Mouse (Mus musculus) ES-E14 (cell line): Measurements from ENCODE around the gene Psmc1. TPM values are rescaled to one million over a fixed set of nuclear protein-coding genes. Genes with fewer than 3 reads are reported as not detected.

Experiments used
- DNase-seq: peaks from one replicate; pipeline ENCODE4 v3.0.0-alpha.2; 2013; ENCODE audit warnings: low read depth, low spot score
- H3K27ac ChIP-seq: 2 replicates; pipeline ENCODE4 v1.5.1; 2012; ENCODE audit warnings: low read depth, mild to moderate bottlenecking, low read length, moderate library complexity, mixed read lengths; ENCODE audit not compliant: poor library complexity, insufficient read depth, severe bottlenecking
- H3K36me3 ChIP-seq: 2 replicates; pipeline ENCODE4 v1.6.1; 2012; ENCODE audit warnings: mild to moderate bottlenecking, low read length, moderate library complexity, mixed read lengths; ENCODE audit not compliant: control insufficient read depth, poor library complexity, insufficient read depth, severe bottlenecking
- H3K4me1 ChIP-seq, 2 experiments: fragments of 150-350 bp in 1 of 2; sonication (generic) in 1 of 2; 2 replicates each; pipeline ENCODE4 v1.6.1; 2012; ENCODE audit warnings: low read length in 2 of 2, mild to moderate bottlenecking in 1 of 2, mixed read lengths in 1 of 2; ENCODE audit not compliant: control insufficient read depth in 2 of 2, insufficient read depth in 2 of 2, poor library complexity in 1 of 2
- H3K4me3 ChIP-seq, 2 experiments: fragments of 150-350 bp in 1 of 2; sonication (generic) in 1 of 2; 2 replicates each; pipeline ENCODE4 v1.5.1; 2012; ENCODE audit warnings: low read length in 2 of 2, low read depth in 1 of 2, mild to moderate bottlenecking in 1 of 2, mixed read lengths in 1 of 2; ENCODE audit not compliant: insufficient read depth in 1 of 2, poor library complexity in 1 of 2, severe bottlenecking in 1 of 2
- H3K9ac ChIP-seq: 2 replicates; pipeline ENCODE4 v1.6.1; 2012; ENCODE audit warnings: low read depth, mild to moderate bottlenecking, low read length, mixed read lengths; ENCODE audit not compliant: poor library complexity, insufficient read depth, severe bottlenecking
- H3K9me3 ChIP-seq: fragments of 150-350 bp; sonication (generic); 2 replicates; pipeline ENCODE4 v1.6.1; 2012; ENCODE audit warnings: low read depth, mild to moderate bottlenecking, low read length; ENCODE audit not compliant: control insufficient read depth, insufficient read depth
- CHD2 ChIP-seq: IDR thresholded peaks from 2 replicates; pipeline ENCODE4 v1.6.1; 2014; ENCODE audit warnings: mild to moderate bottlenecking, low read depth, low read length, inconsistent platforms
- HCFC1 ChIP-seq: IDR thresholded peaks from 2 replicates; pipeline ENCODE4 v1.6.1; 2012; ENCODE audit warnings: low read length, inconsistent platforms, borderline replicate concordance; ENCODE audit not compliant: insufficient read depth
- MAFK ChIP-seq: IDR thresholded peaks from 2 replicates; pipeline ENCODE4 v1.6.1; 2014; ENCODE audit warnings: mild to moderate bottlenecking, low read depth, low read length, inconsistent platforms; ENCODE audit not compliant: insufficient read depth
- ZC3H11A ChIP-seq: IDR thresholded peaks from 2 replicates; pipeline ENCODE4 v1.6.1; 2012; ENCODE audit warnings: low read depth, mild to moderate bottlenecking, inconsistent platforms, low read length, borderline replicate concordance
- ZNF384 ChIP-seq: IDR thresholded peaks from 2 replicates; pipeline ENCODE4 v1.6.1; 2012; ENCODE audit warnings: low read depth, low read length, inconsistent platforms
- in situ Hi-C, 2 experiments: fragments of 600-800 bp; cut with MboI; formaldehyde crosslinking; loops; one replicate each; pipeline ENCODE4 v1.15.1; 2025; ENCODE audit warnings: low sequenced_read_pairs in 2 of 2, inconsistent platforms in 1 of 2; ENCODE audit not compliant: unreplicated experiment in 2 of 2
- total RNA-seq: library from RNA; depleted of rRNA; stranded (reverse); fragments of 300-350 nt; gene quantifications from 2 replicates; pipeline ENCODE4 v1.2.3, GENCODE M21; 2012

Gene Psmc1
- total RNA-seq, 1 experiment, result 264 TPM

DNA sequence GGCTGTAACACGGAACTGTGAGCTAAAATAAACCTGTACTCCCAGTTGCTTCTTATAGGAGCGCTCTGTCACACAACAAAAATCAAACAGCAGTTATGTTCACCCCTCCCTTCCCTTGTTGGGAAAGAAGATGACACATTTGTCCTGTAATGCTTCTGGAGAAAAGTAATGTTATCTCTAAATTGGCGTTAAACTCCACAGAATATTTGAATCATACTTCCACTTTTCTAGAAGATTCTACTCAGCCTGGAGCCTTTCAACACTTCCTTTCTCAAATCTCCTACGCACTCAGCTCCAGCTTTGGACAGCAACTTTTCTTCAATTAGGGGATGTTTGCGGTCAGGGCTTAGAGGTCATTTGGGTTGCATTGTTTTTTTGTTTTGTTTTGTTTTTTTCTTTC lies 20.7 kb upstream of the Psmc1 start:
- DNase-seq, result no peak
- Histone ChIP-seq H3K36me3 (no peaks in the 10 kb centered on the region), H3K9ac (no peak overlapping the region), H3K4me3 (no peak overlapping the region), H3K4me1 (no peaks in the 10 kb centered on the region), H3K9me3 (no peaks in the 10 kb centered on the region), H3K27ac (no peak overlapping the region)
- in situ Hi-C loops, result no loop called here
- TF ChIP-seq HCFC1 (no peak), ZNF384 (no peak), MAFK (no peak), CHD2 (no peak), ZC3H11A (no peak)

DNA sequence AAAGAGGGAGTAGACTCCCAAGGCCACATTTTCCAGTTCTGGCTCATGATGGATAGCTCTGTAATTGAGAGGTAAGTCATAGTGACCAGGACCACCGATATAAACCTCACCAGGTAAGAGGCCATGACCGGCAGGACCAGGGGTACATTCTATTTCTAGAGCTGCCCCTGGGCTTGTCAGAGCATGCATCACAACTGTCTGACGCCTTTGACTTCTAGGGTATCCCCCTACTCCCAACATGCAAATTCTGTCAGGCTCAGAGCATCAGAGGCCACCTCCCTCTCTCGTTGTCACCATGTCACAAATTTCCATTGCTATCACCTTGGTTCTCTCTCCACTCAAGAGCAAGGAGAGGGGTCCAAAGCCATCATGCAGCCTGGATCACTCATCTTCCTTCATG lies 19.2 kb upstream of the Psmc1 start:
- Histone ChIP-seq H3K27ac (no peak overlapping the region), H3K4me3 (no peak overlapping the region), H3K4me1 (no peaks in the 10 kb centered on the region), H3K9ac (no peak overlapping the region), H3K9me3 (no peaks in the 10 kb centered on the region), H3K36me3 (no peaks in the 10 kb centered on the region)
- in situ Hi-C loops, result no loop called here
- no peak for DNase-seq
- TF ChIP-seq ZNF384, result no peak
- TF ChIP-seq CHD2, result no peak
- TF ChIP-seq HCFC1, result no peak

DNA sequence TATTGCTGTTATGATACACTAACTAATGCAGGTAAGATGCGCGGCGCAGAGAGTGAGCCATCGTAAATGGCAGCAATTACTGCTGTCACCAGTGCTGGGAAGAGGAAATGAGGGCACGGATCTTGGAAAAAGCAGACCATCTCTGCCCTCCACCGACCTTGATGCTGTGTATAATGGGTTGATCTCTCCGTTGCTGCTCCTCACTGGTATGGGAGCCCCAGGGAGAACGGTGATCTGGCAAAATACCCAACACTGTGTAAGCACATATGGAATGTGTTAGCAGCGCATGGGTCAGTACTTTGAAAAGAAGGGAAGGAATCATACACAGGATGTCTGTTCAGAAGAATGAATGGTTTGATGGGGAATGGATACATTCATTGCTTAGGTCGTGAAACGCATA lies 16.9 kb upstream of the Psmc1 start:
- in situ Hi-C loops, result no loop called here
- no peaks in the 10 kb centered on the region for H3K4me1 ChIP-seq
- no peaks in the 10 kb centered on the region for H3K36me3 ChIP-seq
- no peaks in the 10 kb centered on the region for H3K9me3 ChIP-seq
- no peak overlapping the region for H3K4me3 ChIP-seq
- DNase-seq, result no peak
- H3K27ac ChIP-seq, result no peak overlapping the region
- no peak overlapping the region for H3K9ac ChIP-seq
- TF ChIP-seq ZC3H11A, result no peak
- TF ChIP-seq ZNF384, result no peak
- TF ChIP-seq CHD2, result no peak
- TF ChIP-seq HCFC1, result no peak
- no peak for TF ChIP-seq MAFK

DNA sequence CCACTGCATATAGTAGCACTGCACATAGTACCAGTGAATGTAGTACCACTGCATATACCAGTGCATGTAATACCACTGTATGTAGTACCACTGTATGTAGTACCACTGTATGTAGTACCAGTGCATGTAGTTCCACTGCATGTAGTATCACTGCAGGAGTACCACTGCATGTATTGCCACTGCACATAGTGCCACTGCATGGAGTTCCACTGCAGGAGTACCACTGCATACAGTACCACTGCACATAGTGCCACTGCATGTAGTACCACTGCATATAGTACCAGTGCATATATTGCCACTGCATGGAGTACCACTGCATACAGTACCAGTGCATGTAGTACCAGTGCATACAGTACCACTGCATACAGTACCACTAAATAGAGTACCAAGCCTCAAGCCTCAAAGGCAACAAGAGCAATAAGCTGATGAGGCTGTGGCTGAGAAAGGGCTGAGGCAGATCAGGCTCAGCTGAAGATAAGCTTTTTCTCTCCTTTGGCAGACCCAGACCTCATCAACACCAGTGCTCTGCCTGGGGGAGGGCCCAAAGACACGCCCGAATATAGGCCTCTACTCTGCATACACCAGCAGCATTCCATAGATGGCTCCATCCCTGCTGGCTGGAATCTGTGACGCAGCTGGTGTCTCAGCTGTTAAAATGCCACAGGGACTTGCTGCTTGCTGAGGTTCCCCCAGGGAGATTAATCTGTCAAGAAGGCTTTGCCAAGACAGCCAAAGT lies 9.8 kb upstream of the Psmc1 start:
- Histone ChIP-seq H3K4me3 (no peak overlapping the region), H3K27ac (no peak overlapping the region), H3K9ac (no peak overlapping the region), H3K36me3 (no peaks in the 10 kb centered on the region), H3K4me1 (no peaks in the 10 kb centered on the region), H3K9me3 (no peaks in the 10 kb centered on the region)
- DNase-seq, result no peak
- in situ Hi-C loops, result loop anchor here in 1 of 2 experiments (10.0 kb wide), 1 partner anchor 125 kb away; no protein-coding TSS in a partner anchor
- TF ChIP-seq ZNF384, result no peak
- no peak for TF ChIP-seq MAFK
- no peak for TF ChIP-seq HCFC1
- TF ChIP-seq ZC3H11A, result no peak
- no peak for TF ChIP-seq CHD2

DNA sequence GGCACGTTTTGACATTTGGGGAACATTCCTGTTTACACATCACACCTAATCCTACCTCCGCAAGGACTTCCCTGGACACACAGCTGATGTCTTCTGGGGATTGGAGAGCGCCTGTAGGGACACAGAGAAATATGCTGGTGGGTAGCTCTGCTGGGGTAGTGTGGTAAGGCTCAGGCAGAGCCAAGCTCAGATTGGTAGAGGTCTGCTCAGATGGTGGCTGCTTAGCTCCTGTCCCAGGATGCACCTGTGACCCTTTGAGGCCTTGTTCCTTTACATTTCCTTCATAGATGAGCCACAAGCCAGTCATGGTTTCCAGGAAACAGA lies 9.3 kb upstream of the Psmc1 start:
- TF ChIP-seq ZC3H11A (no peak), CHD2 (no peak), ZNF384 (no peak), MAFK (no peak)
- no peak overlapping the region for H3K27ac ChIP-seq
- no peaks in the 10 kb centered on the region for H3K9me3 ChIP-seq
- no peaks in the 10 kb centered on the region for H3K36me3 ChIP-seq
- no peaks in the 10 kb centered on the region for H3K4me1 ChIP-seq
- H3K4me3 ChIP-seq, result no peak overlapping the region
- in situ Hi-C loops, result loop anchor here in 1 of 2 experiments (10.0 kb wide), 1 partner anchor 126 kb away; no protein-coding TSS in a partner anchor
- no peak for DNase-seq
- no peak overlapping the region for H3K9ac ChIP-seq
